Mouse (Mus musculus) ovary, postnatal 36 days (tissue): Measurements from ENCODE around the gene Meltf.
A peak's percentile ranks its signal among the peaks of the same experiment; 100 is the strongest.

Source experiments
- DNase-seq: peaks from one replicate; pipeline ENCODE4 v3.0.0; 2022; ENCODE audit warnings: low spot score, mixed read lengths

Gene Meltf

DNA sequence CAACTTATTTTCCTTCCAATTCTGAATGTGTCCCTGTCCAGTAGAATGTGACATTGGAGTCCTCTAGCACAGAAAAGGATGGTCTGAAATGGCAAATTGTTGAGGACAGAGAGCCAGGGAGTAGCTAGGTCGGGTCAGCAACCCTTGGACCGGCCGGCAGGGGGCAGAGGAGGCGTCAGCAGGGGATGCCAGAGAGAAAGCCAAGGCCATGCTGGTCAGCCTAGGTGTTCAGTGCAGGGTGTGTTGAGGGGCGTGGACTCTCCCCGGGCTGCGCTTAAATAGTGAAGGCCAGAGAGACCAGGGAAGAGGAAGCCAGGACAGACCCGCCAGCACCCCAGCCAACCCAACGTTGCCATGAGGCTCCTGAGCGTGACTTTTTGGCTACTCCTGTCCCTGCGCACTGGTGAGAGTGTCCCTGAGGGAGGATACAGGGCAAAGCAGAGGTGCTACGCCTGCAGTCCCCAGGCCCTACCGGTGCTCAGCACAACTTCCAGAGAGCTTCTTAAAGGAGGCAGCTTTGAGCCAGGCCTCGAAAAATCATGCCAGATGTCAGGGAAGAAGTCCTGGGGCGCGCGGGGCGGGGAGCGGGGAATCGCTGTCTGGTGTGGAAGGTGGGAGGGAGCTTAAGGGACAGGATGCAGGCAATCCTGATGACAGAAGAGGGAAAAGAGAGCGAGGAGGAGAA is at the start of gene Meltf:
Gene Meltf (plus strand): TSS at position 238 of the 685 bp plus-strand sequence.
- peak; percentile 75 for DNase-seq

DNA sequence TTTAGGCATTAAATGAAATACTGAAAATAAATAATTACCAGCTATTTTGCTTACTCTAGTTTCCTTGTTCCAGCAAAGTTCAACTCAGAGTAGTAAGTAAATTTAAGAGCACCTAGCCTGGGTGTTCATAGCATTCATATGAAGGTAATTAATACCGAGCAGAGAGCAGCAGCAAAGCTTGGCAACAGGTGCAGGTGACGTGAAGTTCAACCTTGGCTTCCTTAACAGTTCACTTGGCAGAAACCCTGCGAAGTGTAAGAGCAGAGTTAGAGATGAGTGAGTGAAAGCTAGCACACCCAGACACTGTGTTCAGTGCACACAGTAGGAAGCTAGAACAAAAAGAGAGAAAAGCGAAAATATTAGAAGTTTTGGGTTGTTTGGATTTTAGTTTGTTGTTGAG is 47.9 kb upstream of the Meltf start:
- DNase-seq: no peak

DNA sequence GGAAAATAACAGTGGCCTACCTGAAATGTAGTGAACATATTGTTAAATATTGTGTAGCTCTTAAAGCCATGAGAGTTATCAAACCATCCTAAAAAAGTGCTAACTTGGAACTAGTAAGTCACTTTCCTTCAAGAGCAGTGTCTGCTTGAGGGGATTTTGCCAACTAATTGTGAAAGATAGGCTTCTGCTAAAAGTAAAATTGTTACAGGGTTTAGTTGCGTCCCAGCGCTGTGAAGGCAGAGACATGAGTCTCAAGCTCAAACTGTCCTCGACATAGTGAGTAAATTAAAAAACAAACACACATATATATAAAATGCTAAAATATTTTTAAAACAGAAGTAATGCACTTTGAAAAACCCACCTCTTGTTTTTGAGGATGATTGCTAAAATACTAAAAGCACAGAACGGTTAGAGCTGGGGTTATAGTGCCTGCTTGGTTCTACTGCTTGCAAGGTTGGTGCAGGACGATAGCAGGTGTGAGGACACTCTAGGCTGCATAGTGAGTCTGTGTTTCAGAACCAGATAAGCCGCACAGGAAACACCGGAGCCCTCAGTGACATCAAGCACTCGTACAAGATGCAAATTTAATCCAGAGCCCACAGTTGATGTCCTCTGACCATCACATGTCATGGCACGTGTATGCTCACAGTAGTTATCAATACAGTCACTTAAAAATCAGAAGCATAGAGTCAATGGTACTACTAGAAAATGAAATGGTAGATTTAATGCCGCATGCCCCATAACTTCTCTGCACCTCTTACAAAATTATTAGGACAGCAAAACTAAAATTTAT is 45.8 kb upstream of the Meltf start:
- DNase-seq: no peak

DNA sequence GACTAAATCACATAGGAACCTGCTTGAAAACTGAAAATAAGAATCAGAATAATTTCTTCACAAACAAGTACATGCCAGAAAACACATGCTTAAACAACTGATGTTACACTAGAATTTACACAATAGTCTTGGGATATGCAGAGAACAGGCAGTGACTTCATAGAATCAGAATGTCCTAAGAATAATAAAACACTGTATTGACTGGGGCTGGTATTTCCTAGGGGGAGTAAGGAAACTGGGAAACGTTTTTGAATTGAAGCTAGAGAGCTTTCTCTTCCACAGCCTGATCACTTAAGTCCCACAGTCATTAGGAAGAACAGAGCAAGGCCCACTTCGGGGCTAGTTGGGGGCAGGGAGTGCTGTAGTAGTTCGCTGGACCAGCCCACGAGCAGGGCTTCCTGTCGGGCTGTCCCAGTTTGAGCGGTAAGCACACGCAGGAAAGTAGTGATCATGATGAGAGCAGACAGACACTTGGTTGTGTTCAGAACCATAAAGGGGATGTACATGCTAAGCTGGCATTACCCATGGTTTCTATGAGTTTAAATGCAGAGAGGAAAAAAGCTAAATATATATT is 44.5 kb upstream of the Meltf start:
- DNase-seq: no peak

DNA sequence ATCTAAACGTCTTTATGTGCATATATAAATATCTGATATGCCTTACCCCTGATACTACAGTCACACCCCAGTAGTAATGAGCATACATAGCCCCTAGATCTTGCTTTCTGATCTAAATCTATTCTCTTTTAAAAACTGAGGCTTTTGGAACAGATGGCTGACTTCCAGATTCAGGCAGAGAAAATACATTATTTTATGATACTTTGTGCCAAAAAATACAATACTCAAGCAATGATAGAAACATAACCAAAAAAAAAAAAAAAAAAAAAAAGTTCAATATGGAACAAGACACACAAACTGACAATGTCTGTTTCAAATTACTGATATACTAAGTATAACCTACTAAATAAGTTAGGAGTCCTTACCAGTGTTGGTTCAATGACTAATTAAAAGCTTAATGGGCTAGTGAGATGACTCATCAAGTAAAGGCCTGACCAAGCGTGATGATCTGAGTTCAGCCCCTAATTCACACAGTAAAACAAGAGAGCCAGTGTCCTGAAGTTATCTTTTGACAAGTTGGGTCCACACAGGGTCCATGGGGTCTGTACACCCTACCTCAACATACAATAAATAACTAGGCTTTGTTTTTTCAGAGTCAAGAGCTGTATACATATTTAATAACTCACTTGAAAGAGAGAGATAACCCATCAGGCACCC is 43.8 kb upstream of the Meltf start:
- no peak for DNase-seq

DNA sequence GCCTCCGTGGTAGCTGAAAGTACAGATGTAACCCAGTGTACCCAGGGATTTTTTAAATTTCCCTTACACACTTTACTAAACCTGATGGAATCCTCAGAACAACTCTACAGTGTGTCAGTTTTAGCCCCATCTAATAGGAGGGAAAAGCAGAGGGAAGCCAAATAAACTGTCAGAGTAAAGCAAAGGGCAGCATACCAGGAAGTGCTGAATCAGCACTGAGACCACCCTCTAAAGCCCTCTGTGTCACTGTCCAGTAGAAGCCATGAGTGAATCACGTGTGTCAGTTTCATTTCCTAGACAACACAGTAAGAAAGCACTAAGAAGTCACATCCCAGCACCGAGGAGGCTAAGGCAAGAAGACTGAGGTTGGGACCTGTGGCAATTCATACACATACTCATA is 41.2 kb upstream of the Meltf start:
- DNase-seq: no peak

DNA sequence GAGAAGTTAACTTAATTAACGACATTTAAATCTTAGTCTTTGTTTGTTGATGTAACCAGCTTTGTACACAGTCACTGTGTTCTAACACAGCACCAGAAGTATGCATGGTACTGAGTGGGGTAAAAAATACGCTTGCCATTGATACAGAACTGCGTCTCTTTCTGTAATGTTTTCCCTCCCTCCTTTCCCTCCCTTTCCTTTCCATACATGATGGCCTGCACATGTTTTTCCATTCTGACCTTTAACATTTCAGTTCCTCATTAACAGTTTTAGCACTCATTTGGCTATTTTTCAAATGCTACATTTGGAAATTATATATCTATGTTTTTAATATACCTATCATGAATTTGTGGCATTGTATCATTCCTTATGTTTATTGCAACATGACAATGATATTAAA is 34.4 kb upstream of the Meltf start:
- no peak for DNase-seq

DNA sequence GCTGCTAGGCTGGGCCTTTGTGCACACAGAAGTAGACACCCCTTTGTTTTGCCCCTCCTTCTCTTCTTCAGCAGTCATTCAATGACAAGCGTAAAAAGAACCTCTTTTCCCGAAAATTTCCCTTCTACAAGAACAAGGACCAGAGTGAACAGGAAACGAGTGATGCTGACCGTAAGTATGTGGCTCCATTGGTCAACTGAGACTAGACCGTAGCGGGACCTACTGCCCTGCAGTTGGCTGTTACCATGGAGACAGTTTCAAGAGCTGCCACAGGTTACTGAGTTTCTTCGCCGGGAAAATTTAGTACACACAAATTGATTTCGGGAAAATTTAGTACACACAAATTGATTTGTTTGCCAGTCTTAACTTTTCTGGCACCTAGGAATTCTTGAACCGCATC is 31.8 kb upstream of the Meltf start:
- DNase-seq: no peak

DNA sequence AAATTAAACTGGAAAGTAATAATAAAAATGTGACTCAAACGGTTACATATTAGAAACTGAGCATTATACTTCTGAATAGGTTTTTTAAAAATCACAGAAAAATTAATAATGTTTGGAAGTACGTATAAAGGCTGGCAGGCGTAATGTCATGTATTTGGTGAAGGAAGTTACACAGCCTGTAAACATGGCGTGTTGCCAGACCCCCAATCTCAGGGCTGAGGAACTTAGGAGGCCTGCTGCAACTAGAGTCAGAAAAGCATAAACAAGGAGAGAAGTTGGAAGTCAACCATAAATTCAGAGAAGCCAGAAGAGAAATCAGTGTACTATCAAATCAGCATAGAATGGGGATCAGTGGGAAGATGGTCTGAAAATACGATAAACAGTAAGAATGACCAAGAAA is 14.7 kb upstream of the Meltf start:
- DNase-seq: no peak

DNA sequence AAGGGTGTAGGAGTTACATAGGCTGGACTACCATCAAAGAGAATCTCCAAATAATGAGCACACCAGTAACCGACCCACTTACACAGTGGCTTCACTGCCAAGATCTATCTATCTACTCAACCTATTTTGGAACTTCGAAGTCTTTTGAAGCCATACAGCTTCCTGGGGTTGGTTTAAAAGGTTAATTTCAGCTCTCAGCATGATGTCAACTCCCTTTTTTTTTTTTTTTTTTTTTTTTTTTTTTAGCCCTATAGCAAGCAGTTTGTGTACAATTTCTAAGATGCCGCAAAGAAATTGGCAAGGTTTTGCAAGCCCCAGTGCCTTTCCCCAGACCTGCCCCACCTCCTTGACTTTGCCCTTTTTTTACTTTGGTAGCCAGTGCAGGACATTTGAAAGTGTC is 13.4 kb upstream of the Meltf start:
- no peak for DNase-seq

DNA sequence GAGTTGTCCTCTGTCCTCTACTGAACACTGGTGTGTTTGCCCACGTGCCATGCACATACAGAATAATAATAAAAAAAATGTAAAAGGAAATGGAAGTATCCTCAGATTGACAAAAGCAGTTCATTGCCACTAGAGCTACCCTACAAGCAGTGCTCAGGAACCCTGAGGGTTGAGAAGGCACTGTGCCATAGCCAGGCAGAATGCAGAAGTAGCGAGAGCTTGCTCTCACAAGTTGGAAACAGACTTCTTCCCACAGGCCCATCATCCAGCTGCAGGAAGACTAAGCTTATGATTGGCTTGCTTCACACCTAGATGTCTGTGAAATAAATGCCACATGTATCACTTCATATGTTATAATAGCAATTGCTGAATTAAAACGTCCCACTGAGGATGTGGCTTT is 11.7 kb upstream of the Meltf start:
- no peak for DNase-seq

DNA sequence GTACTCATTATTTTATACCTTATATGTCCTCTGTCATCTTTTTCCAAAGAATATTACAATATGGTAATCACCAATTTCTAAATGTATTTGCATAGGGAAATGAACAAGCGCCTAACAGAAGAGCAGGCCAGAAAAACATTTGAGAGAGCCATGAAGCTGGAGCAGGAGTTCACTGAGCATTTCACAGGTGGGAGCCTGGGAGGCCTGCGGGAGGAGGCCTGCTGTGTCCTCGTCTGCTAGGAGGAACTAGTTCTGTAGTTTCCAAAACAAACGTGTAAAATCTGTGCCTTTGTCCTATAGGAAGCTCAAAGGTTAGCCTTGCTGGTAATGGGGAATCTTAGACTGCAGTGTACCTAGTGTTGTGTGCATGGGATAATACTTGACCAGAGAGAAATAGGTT is 10.9 kb upstream of the Meltf start:
- no peak for DNase-seq

DNA sequence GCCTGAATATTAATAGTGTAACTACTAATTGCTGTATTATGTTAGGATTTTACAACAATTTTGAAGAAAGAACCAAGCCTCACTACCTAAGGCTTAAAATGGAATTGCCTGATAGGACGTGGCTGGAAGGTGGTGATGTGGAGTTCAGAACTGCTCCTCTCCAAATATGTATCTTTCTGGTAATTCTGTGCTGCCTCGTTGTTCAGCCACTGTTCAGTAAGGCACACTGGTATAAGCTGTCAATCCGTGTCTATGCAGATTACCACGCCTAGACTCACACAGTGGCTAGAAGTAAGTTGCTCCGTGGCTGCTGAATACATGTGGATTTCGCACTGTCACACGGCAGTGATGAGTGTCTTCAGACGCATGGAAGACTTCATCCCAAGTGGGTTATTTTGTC is 4.9 kb upstream of the Meltf start:
- no peak for DNase-seq

DNA sequence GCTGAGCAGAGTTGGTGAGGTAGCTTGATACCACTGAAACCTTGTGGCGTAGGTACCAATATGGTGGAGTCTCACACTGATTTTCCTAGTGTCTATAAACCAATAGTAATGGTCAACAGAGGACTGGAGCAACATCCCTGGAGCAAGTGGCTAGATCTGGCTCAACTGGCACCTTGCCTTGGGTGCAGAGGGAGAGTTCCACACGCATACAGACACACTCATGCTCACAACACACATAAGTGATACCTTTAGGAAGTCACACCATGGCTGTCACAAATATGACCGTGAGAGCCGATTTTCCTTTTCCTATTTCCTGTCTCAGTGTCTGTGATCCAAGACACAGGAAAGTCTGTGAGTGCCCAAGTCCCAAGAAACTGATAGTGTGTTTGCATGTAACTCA is 3.2 kb upstream of the Meltf start:
- DNase-seq: no peak

DNA sequence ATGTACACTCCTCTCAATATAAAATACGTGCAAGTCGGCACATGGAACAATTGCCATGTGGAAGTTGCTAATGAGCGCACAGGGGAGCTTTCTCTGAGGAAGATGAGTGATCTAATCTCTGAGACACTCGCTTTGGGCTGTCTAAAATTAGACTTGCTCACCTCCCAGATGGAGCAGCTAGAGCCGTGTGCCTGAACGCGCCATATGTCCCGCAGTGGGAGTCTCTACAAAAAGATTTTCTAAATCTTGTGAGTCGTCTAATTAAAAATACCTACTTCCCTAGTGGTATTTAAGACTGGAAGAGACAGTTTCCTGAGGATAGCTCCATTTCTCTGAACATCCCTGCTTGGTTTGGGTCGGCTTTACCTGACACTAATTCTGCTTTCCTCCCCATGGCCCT is 2.2 kb upstream of the Meltf start:
- DNase-seq: no peak

DNA sequence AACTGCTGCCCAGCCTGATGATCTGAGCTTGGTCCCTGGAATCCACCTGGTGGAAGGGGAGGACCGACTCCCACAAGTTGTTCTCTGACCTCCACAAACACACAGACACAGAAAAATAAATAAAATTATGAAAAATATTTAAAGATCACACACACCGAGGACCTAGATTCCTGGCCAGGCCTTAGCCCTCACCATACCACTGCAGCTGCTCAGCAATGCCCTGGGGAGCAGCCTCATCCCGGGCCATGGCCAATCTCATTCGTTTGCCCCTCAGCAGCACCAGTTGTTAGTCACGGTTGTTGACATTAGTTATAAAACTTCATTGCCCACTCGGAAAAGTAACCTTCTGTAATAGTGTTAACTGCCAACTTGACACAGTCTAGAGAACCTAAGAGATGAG is 558 bp upstream of the Meltf start:
- no peak for DNase-seq

DNA sequence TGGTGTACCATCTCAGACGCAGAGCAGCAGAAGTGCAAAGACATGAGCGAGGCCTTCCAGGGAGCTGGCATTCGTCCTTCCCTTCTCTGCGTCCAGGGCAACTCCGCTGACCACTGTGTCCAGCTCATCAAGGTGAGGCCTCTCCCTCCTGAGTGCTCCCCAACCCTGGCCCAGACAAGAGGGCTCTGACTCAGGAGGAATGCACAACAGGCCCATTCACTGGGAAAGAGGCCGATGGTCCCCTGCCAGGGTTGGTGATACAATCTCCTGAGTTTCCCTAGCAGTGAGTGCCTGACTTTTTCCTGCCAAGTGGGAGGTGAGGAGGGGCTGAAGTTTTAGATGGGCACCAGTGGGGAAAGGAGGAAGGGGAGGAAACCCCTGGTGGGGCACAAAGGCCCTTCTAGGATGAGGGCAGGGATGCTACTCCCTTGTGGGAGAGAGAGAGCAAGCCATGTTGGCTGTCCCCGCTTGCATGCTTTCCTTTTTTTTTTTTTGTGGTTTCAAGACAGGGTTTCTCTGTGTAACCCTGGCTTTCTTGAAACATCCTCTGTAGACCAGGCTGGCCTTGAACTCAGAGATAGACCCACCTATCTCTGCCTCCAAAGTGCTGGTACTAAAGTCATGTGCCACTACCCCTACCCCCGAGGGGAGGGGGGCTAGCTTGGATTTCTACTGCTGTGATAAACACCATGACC is 1.7 kb downstream of the Meltf start:
- no peak for DNase-seq

DNA sequence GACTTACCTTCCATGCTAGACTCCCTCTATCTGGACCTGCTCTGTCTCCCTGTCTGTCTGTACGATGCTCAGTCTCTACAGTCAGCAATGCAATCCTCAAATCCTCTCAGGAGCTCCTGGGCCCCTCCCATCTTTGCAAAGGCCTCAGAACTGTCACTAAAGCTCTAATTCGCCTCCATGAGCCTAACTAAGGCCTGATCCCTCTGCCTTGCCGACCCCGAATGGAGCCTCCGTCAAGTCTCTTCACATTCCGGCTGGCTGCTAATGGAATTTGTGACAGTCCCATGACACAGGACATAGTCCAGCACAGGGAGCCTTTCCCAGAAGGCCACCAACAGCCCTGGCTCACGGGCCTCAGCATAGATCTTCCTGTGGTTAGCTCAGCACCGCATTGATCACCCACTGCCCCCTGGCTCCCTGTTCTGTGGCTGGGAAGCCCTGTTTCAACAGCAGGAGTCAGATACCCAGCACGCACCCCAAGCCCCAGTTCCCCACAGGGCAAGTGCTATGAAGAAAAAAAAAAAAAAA is 3.8 kb downstream of the Meltf start:
- DNase-seq: no peak

DNA sequence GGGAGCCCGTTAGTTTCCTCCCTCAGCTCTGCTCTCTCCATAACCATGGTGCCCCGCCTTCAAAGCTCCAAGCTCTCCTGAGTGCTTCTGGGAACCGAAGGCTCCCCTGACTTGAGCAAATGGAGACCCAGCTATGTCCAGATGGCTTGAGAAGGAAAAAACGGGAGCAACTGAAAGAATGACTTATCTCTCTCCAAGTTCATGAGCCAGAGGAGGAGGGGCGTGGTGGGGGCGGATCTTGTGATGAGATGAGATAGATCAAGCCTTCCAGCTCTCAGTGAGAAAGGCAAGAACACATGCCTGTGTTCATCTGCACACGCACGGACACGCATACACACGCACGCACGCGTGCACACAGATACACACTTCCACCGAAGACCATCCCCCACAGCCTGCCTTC is 4.7 kb downstream of the Meltf start:
- no peak for DNase-seq

DNA sequence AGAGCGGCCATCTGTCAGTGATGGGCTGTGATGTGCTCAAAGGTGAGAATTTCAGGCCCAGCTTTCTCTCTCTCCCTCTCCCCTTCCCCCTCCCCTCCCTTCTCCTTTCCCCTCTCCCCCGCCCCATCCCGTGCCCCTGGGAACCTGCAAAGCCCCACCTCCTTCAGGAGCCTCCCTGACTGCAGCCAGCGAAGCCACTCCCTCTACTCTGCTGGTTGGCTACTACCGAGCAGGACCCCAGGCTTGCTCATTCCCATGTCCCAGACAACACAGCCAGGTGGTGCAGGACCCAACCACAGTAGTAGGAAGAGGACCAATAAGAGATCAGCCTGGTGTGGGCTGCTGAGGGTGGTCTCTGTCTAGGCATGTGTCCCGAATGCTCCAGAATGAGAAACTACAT is 5.3 kb downstream of the Meltf start:
- DNase-seq: no peak

DNA sequence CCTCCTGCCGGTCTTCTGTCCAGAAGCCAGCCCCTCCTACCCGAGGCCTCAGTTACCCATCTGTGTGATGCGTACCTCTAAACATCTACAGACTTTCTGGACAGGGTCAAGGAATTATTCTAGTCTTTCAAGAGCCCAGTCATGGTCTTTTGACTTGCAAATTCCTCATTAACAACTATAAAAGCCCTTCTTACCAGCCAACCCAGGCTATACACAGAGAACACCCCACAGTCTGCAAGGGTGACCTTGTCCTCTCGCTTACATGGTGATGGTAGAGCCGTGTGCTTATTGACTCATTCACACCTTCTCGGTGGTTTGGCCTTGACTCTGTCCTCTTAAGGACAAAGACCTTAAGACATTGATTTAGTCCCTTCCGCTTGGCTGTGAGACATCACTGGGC is 12.3 kb downstream of the Meltf start:
- no peak for DNase-seq
